Mouse (Mus musculus): ENCODE data around the gene Vac14.

The Vac14 gene

DNA sequence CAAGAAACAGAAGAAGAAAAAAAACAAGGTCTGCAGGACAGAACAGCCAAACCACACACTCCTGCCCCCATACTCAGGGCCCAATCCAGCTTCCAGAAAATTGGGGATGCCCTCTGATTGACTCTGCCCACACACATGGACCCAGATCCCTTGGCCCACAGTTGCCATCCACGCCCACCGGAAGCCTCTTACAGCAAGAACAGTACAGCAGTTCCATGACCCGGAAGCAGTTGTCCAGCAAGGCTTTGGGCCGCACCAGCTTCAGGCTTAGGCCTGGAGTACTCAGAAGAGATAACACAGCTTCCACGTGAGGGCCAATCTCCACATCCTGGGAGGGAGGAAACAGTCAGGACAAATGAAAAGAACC is 124.0 kb downstream of the Vac14 start:
- DNase-seq (ENCODE audit: extremely low spot score, low spot score), result no peak

GRCm38 (mm10) chr8:110745162-110745561 is 126.8 kb downstream of the Vac14 start:
- DNase-seq (ENCODE audit: extremely low spot score, low spot score), result no peak

DNA sequence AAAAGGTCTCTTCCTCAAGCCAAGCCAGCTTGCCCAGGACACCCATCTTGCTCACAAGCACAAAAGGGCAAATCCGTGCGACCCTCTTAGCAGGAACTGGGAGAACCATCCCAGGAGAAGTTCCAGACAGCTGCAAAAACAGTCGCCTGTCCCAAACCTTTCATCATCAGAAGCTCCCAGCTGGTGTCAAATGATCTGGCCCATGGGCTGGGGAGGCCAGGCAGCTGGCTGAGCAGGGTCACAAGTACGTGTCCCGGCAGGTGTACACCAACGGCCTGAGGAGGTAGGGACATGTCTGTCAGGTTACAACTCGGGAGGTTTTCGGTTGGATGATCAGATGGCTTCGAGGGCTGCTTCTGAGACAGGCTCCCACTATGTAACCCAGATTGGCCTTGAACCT is 128.3 kb downstream of the Vac14 start:
- no peak for DNase-seq (ENCODE audit: extremely low spot score, low spot score)

DNA sequence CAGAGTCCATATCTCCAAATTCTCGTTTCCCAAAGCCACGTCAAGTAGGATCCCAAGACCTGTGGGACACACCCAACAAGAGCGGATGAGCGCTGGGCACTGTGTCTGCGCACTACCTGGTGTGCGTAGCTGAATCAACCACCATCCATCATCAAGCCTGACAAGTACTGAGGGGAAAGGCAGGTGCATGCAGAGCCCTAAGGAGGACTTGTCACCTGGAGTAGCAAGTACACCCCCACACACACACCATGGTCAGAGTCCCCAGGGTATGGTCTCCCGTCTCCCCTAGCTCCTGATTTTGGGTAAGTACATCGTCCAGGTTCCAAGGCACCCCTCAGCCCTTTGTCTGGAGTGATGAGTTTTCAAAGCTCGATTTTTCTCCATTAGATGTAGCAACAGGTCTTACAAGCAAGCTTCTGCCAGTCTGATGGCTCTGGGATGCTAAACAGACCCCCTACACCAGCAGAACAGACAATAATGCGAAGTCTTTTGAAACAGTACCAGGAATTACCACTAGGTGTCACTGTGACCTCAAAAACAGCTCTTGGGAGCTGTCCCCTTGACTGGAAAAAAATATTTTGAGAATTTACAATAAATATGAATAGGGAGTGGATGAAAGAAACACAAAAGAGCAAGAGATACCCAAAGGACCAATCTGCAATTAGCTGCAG is 131.2 kb downstream of the Vac14 start:
- DNase-seq (ENCODE audit: extremely low spot score, low spot score), result peak; percentile 40

GRCm38 (mm10) chr8:110750269-110750668 is 131.9 kb downstream of the Vac14 start:
- DNase-seq (ENCODE audit: extremely low spot score, low spot score), result no peak

- DNase-seq (ENCODE audit: extremely low spot score, low spot score), result no peak
Measured at GRCm38 (mm10) chr8:110751490-110751889, 133.1 kb downstream of the Vac14 start.

DNA sequence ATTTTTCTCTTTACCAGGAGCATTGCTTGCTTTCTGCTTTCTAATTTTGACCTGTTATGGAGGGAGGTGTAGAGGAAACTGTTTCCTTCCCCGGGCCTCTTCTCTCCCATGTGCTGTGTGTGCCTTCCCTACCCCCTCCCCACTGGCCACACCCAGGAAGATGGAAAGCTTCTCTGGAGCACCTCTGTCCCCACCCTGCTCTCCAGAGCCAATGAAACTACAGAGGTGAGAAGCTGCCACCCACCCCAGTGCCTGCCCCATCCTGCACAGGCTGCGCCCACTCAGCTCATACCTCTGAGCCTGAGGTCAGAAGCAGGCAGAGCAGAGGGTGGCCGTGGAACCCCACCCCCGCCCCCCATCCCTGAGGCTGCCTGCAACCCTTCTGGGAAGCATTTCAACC is 136.3 kb downstream of the Vac14 start:
- no peak for DNase-seq (ENCODE audit: extremely low spot score, low spot score)

DNA sequence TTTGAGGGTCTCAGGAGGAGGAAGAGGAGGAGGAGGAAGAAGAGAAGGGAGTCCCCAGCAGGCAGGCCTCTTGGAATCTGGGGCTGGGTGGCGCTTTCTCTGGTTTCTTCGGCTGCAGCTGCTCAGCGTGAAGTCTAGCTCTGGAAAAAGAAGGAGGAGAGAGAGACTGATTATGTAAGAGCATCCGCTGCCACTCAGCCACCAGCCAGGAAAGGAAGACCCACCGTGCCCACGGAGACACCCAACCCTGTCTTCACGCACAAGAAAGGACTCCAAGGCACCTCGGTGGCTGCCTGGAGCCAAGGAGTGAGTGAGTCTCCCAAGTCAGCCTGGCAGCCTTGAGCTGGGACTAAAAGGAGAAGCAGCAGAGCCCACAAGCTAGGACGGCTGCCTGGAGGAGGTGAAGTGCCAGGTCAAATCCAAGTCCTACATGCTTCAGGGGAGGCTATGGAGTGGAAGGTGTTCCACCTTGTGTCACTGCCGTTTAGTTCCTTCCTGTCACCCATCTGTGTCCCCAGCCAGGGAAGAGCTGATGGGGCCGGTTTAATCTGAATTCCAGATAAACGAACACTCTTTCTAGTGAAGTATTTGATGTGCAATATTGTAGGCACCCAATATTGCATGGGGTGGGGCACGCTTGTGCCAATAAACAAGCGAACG is 137.3 kb downstream of the Vac14 start:
- DNase-seq (ENCODE audit: extremely low spot score, low spot score), result no peak

DNA sequence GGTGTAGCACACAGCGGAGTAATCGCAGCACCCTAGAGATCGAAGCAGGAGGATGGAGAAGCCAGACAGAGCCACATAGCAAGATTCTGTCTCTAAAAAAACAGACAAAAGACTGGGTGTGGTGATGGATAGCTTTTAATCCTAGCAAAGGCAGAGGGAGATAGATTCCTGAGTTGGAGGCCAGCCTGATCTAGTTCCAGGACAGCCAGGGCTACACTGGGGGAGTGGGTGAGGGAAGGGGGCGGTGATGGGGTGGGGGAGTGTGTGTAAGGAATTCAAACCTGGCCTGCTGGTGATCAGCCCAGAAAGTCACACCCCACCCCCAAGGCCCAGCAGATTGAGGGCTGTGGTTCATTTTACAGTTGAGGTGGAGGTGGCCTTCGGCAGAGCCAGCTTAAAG is 137.8 kb downstream of the Vac14 start:
- no peak for DNase-seq (ENCODE audit: extremely low spot score, low spot score)

GRCm38 (mm10) chr8:110760280-110760940 is 142.0 kb downstream of the Vac14 start:
- no peak for DNase-seq (ENCODE audit: extremely low spot score, low spot score)

- DNase-seq (ENCODE audit: extremely low spot score, low spot score), result no peak
Measured at GRCm38 (mm10) chr8:110761185-110761584, 142.8 kb downstream of the Vac14 start.

DNA sequence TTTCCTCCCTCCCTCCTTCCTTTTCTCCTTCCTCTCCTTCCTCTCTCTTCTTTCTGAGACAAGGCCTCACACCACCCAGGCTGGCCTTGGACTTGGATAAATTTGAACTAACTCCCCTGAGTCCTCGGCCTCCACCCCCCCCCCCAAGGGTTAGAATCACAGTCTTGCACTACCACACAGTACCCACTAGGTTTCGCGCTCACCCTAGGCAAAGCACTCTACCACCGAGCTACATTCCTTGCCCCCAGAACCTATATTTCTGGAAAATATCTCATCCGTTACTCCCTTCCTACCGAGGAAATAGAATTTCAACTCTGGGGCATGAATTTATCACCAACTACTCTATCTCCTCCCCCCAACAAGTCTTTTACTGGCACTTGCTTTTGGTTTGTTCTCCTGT is 143.6 kb downstream of the Vac14 start:
- no peak for DNase-seq (ENCODE audit: extremely low spot score, low spot score)

- no peak for DNase-seq (ENCODE audit: extremely low spot score, low spot score)
Measured at GRCm38 (mm10) chr8:110764671-110765070, 146.3 kb downstream of the Vac14 start.

- no peak for DNase-seq (ENCODE audit: extremely low spot score, low spot score)
Measured at GRCm38 (mm10) chr8:110767261-110767660, 148.9 kb downstream of the Vac14 start.

Measured in neural tube, embryonic 10.5 days (tissue).